Mouse (Mus musculus): ENCODE results near the gene Lrp10. TPM values are rescaled to one million over a fixed set of nuclear protein-coding genes. Genes with fewer than 3 reads are reported as not detected.

The Lrp10 gene
- polyA plus RNA-seq, 2 experiments from 2014 or later: 59.9 to 60.2 TPM

GRCm38 (mm10) chr14:54433941-54434531, 29.9 kb upstream of the Lrp10 start:
- no peak for ATAC-seq

GRCm38 (mm10) chr14:54435194-54435918, 28.6 kb upstream of the Lrp10 start:
- ATAC-seq: no peak

GRCm38 (mm10) chr14:54439155-54439554, 24.8 kb upstream of the Lrp10 start:
- no peak for ATAC-seq

- ATAC-seq: no peak
Measured at GRCm38 (mm10) chr14:54439610-54440009, 24.3 kb upstream of the Lrp10 start.

GRCm38 (mm10) chr14:54440538-54440937, 23.4 kb upstream of the Lrp10 start:
- ATAC-seq: no peak

- no peak for ATAC-seq
Measured at GRCm38 (mm10) chr14:54441365-54441764, 22.6 kb upstream of the Lrp10 start.

- no peak for ATAC-seq
Measured at GRCm38 (mm10) chr14:54442548-54442947, 21.4 kb upstream of the Lrp10 start.

- ATAC-seq: no peak
Measured at GRCm38 (mm10) chr14:54443196-54443595, 20.7 kb upstream of the Lrp10 start.

- ATAC-seq: no peak
Measured at GRCm38 (mm10) chr14:54443712-54444618, 20.0 kb upstream of the Lrp10 start.

- no peak for ATAC-seq
Measured at GRCm38 (mm10) chr14:54445476-54445875, 18.5 kb upstream of the Lrp10 start.

- no peak for ATAC-seq
Measured at GRCm38 (mm10) chr14:54453566-54453965, 10.4 kb upstream of the Lrp10 start.

- ATAC-seq: no peak
Measured at GRCm38 (mm10) chr14:54454669-54455528, 9.0 kb upstream of the Lrp10 start.

GRCm38 (mm10) chr14:54457907-54458569, 5.9 kb upstream of the Lrp10 start:
- ATAC-seq: no peak

GRCm38 (mm10) chr14:54462146-54462545, 1.8 kb upstream of the Lrp10 start:
- ATAC-seq: no peak

- peak; percentile 53 for ATAC-seq
Measured at GRCm38 (mm10) chr14:54463108-54463958, 604 bp upstream of the Lrp10 start.

- ATAC-seq: peak; percentile 59
Measured at GRCm38 (mm10) chr14:54464293-54465005, 512 bp downstream of the Lrp10 start.

- no peak for ATAC-seq
Measured at GRCm38 (mm10) chr14:54471467-54471866, 7.5 kb downstream of the Lrp10 start.

GRCm38 (mm10) chr14:54472671-54473070, 8.7 kb downstream of the Lrp10 start:
- ATAC-seq: no peak

- no peak for ATAC-seq
Measured at GRCm38 (mm10) chr14:54474744-54475143, 10.8 kb downstream of the Lrp10 start.

Data from CD4-positive, CD25-positive, alpha-beta regulatory T cell, adult 4 months (primary cell).